Mouse (Mus musculus): Measurements from ENCODE around the gene Brd3. TPM values are rescaled to one million over a fixed set of nuclear protein-coding genes. Genes with fewer than 3 reads are reported as not detected.

The Brd3 gene
- total RNA-seq, 2 experiments from 2014 or later, result 20.8 to 32.2 TPM

DNA sequence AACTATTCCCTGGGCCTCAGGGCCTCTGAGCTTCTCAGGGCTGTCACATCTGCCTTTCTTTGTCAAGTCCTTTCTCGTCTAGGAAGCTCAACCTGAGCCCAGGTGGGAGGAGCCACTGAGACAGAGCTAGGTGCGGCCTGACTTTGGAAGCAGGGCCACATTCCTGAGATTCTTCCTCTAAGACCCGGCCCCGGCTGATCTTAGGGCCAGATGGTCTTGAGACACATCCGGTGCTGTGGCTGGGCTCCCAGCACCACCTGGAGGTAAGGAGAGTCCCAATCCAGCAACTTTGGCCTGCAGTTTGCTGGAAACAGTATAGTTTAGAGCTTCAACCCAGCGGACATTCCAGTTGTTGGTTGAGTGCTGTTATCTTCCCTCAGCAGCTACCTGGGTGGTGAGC, 1.9 kb downstream of the Brd3 start:
- Histone ChIP-seq H3K27ac (peak overlapping the region; percentile 79), H3K4me3 (no peak overlapping the region)
- TF ChIP-seq CTCF (IDR thresholded peaks at IDR 0.05), result peak; percentile 7; the same call in 1 of the 2 replicates
- peak; percentile 26 for DNase-seq
- intact Hi-C loops (cut with DNase I), result no loop called here

DNA sequence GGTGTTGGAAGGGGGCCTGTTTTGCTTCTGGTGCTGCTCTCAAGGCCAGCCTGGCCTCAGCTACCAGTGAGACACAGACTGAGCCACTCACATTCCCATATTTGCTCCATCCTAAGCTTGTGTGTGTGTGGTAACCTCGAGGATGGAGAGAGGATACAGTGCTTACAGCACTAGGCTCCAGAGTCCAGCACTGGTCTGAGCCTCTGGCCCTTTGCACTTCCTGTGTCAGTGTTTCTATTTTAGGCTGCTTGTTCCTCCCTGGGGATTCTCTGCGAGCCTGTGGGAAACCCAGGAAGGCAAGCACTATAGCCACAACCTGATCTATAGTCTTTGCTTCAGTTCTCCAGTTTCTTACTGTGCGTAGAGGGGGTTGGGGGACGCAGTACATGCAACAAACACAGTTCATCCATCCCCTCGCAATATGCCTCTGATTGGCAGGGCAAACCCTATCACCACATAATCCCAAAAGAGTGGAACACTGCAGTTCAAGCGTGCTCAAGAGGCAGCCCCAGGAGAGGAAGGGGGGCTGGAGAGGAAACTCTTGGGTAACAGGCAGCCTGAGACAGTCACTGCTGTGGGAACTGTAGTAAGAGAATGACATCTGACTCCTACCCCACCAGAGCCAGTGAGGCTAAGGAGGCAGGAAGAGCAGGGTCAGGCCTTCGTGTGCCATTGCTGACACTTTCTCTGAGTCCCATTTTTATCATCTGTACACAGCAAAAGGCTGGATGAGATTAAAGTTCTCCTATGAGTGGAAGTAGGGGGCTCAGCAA, 3.2 kb downstream of the Brd3 start:
- H3K27ac ChIP-seq, result peak overlapping the region; percentile 79
- peak; percentile 50 for DNase-seq
- intact Hi-C loops (cut with DNase I), result no loop called here
- TF ChIP-seq CTCF (IDR thresholded peaks at IDR 0.05), result no peak
- peak overlapping the region; percentile 23 for H3K4me3 ChIP-seq

DNA sequence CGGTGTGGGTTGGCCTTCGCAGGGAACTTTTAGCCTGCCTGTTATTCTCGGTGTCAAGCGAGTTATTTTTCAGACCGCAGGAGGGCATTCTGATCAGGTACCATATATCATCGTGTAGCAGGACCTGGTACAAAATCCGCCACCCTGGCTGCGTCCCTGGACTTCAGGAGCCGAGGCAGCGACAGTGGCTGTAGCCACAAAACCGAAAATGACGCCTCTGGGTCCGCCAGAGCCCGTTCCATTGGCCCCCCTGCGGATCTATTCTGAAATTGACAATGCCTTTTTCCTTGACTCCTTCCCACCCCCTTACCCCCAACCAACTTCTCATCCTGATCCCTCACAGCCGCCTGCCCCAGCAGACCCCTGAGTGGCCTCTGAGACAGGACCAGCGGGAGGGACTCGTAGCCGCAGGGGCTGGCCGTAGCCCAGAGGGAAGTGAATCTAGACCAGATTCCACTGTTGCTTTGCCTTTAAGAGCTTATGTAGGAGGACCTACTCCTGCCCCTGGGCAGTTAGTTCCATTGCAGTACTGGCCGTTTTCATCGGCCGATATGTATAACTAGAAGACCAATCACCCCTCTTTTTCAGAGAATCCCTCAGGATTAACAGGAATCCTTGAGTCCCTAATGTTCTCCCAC, 11.0 kb downstream of the Brd3 start:
- intact Hi-C loops (cut with DNase I), result no loop called here
- H3K4me3 ChIP-seq, result no peak overlapping the region
- no peak for TF ChIP-seq CTCF (IDR thresholded peaks at IDR 0.05)
- DNase-seq, result no peak
- H3K27ac ChIP-seq, result no peak overlapping the region

DNA sequence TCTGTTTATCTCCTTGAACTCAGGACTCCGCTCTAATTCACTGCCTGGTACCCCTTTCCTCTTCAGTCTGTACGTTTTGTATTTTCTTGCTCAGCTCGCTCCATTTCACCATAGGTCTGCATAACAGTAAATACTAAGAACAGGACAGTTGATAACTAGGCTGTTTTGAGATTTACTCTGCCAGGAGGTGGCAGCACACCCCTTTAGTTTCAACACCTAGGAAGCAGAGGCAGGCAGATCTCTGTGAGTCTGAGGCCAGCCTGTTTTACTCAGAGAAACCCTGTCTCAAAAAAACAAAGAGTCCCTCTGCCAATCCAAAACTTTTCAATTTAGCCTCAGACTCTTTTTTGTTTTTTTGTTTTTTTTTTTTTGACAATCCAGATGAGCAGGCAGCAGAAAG, 13.5 kb downstream of the Brd3 start:
- DNase-seq, result no peak
- intact Hi-C loops (cut with DNase I), result no loop called here
- H3K27ac ChIP-seq, result no peak overlapping the region
- no peak overlapping the region for H3K4me3 ChIP-seq
- peak; percentile 26; the same call in 1 of the 2 replicates for TF ChIP-seq CTCF (IDR thresholded peaks at IDR 0.05)

- no peak overlapping the region for H3K27ac ChIP-seq
- intact Hi-C loops (cut with DNase I), result no loop called here
- TF ChIP-seq CTCF (IDR thresholded peaks at IDR 0.05), result no peak
- no peak for DNase-seq
- no peak overlapping the region for H3K4me3 ChIP-seq
These were observed 16.5 kb downstream of the Brd3 start for GRCm38 (mm10) chr2:27490939-27491338.

DNA sequence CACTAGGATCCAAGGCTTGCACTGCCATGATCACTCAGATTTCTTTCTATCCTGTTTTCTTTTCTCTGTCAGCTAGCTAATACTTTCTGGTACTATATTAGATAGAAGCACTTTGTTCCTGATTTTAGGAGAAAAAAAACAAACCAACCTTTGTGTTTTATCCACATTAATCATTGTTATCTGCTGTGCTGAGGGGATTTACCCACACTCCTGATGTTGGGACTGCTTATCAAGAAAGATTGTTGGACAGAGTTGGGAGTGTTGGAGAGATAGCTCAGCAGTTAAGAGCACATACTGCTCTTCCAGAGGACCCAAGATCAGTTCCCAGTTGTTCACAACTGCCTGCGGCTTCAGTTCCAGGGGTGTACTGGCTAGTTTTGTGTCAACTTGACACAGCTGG, 19.1 kb downstream of the Brd3 start:
- DNase-seq, result no peak
- no peak for TF ChIP-seq CTCF (IDR thresholded peaks at IDR 0.05)
- no peak overlapping the region for H3K4me3 ChIP-seq
- intact Hi-C loops (cut with DNase I), result no loop called here
- H3K27ac ChIP-seq, result no peak overlapping the region

- H3K4me3 ChIP-seq, result no peak overlapping the region
- H3K27ac ChIP-seq, result no peak overlapping the region
- no peak for DNase-seq
- no peak for TF ChIP-seq CTCF (IDR thresholded peaks at IDR 0.05)
- intact Hi-C loops (cut with DNase I), result no loop called here
These were observed 20.0 kb downstream of the Brd3 start for GRCm38 (mm10) chr2:27487336-27488049.

DNA sequence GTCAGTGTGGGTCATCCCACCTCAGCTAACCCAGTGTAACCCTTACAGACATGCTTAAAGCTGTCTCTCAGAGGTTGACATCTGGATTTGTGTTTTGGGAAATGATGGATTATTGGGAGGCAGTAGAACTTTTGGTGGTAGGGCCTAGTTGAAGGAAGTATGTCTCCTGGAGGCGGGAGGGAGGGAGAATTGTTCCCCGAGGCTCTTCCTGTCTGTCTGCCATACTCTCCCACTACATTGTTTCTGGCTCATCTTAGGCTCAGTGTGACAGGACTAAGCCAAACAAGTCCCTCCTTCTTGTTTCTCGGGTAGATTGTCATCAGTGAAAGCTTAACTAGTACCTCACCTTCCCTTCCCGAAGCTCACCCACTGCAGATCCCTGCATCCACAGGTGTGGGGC, 20.7 kb downstream of the Brd3 start:
- no peak for DNase-seq
- intact Hi-C loops (cut with DNase I), result no loop called here
- Histone ChIP-seq H3K27ac (no peak overlapping the region), H3K4me3 (no peak overlapping the region)
- no peak for TF ChIP-seq CTCF (IDR thresholded peaks at IDR 0.05)

- DNase-seq, result no peak
- no peak for TF ChIP-seq CTCF (IDR thresholded peaks at IDR 0.05)
- intact Hi-C loops (cut with DNase I), result no loop called here
- Histone ChIP-seq H3K27ac (no peak overlapping the region), H3K4me3 (no peak overlapping the region)
These were observed 25.1 kb downstream of the Brd3 start for GRCm38 (mm10) chr2:27482265-27482861.

GRCm38 (mm10) chr2:27480367-27480766, 27.1 kb downstream of the Brd3 start:
- intact Hi-C loops (cut with DNase I), result no loop called here
- no peak for TF ChIP-seq CTCF (IDR thresholded peaks at IDR 0.05)
- Histone ChIP-seq H3K4me3 (no peak overlapping the region), H3K27ac (no peak overlapping the region)
- no peak for DNase-seq

- DNase-seq, result no peak
- TF ChIP-seq CTCF (IDR thresholded peaks at IDR 0.05), result no peak
- no peak overlapping the region for H3K27ac ChIP-seq
- intact Hi-C loops (cut with DNase I), result no loop called here
- H3K4me3 ChIP-seq, result no peak overlapping the region
These were observed 27.6 kb downstream of the Brd3 start for GRCm38 (mm10) chr2:27479821-27480220.

GRCm38 (mm10) chr2:27476303-27477192, 30.9 kb downstream of the Brd3 start:
- Histone ChIP-seq H3K4me3 (peak overlapping the region; percentile 79), H3K27ac (peak overlapping the region; percentile 99)
- intact Hi-C loops (cut with DNase I), result no loop called here
- DNase-seq, result no peak
- TF ChIP-seq CTCF (IDR thresholded peaks at IDR 0.05), result no peak
